Mouse (Mus musculus): ENCODE measurements around the gene 4931406C07Rik. TPM values are rescaled to one million over a fixed set of nuclear protein-coding genes. Genes with fewer than 3 reads are reported as not detected.

Gene 4931406C07Rik
- polyA plus RNA-seq (2017; shearing (Covaris generic)) = 1.5 TPM

GRCm38 (mm10) chr9:15306398-15307119 lies at the start of gene 4931406C07Rik:
Gene 4931406C07Rik, minus strand, starts transcription at chr9:15306448.

DNA sequence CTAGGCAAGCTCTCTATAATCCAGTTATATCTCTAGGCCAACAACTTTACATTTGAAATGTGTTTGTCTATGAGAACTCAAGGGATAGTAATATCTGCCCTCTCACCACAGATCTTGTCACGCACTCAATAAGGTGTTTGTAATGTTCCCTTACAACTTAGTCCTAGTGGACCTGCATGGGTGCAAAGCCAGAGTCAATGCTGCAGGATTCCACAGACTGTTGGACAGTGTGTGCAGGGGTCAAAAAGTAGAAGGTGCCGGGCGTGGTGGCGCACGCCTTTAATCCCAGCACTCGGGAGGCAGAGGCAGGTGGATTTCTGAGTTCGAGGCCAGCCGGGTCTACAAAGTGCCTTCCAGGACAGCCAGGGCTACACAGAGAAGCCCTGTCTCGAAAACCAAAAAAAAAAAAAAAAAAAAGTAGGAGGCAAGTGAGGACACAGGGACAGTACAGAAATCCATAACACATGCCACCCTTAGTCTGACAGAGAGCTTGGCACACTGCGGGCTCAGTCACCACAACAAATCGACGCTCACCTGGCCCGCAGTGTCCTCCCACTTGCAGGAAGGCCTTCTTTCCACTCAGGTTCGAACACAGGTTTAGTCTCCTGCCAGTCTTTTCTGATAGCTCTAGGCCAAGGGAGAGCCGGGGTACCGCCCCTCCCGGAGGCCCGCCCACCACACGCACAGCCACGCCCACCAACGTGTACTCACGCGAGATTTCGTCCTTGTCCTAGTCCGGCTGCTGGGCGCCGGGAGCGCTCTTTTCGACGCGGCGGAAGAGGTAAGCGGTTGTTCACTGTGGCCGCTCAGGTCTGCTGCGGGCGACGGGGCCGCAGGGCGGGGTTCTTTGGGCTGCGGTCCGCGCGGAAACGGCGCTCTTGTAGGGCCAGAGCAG lies 498 bp downstream of the 4931406C07Rik start, which contains the start of gene Taf1d:
Gene Taf1d, plus strand, starts transcription at position 712 of the 895 bp plus-strand sequence.

GRCm38 (mm10) chr9:15279649-15280490 lies 26.4 kb downstream of the 4931406C07Rik start, which contains the start of gene Med17:
Gene Med17, minus strand, starts transcription at chr9:15279931.

DNA sequence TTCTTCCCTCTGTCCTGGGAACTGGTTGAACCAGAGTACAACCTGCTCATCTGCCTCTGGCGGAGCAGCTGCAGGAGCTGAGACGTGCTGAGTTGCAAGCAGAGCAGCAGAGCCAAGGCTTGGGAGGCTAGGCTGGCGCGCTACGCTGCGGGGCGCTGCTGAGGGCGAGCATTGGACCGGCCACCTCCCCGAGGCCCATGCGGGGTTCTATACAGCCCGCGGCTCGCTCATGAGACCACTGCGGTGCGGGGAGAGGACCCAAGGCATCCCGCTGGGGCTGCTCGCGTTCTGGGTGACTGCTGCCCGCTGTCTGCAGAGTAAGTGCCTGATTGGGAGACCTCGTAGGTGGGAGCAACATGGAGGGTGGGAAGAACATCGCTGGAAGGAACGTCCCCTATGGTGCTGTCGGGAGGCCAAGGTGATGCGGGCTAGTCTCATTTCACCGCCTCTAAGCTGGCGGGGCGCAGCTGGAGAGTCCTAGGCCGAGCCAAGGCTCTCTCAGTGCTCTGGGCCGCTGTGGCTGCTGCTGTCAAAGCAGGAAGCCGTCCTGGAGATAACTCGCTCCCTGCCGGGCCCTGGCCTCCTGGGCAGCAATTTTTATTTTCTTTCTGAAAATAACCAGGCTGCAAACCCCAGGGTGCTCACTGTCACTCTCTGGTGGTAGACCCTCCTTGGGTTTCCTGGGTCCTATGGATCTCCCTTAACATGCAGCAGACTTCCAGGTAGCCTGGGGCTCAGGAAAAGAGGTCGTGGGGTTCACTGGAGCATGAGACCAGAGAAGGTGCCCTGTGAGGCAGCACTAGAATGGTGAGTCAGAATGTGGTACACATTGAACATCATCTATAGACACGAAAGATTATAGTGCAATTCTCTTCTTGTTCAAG lies 67.0 kb downstream of the 4931406C07Rik start, which contains the start of gene Vstm5:
Gene Vstm5, plus strand, starts transcription at position 4 of the 884 bp plus-strand sequence.

Other genes with a start within 250 kb of the 4931406C07Rik start
- not detected for gene Hephl1, start 194.3 kb downstream of the 4931406C07Rik start, polyA plus RNA-seq (2017; shearing (Covaris generic))
- gene Vstm5, start 67.4 kb downstream of the 4931406C07Rik start, polyA plus RNA-seq (2017; shearing (Covaris generic)) = not detected
- 51.6 TPM for gene Med17, start 26.5 kb downstream of the 4931406C07Rik start, polyA plus RNA-seq (2017; shearing (Covaris generic))
- 144 TPM for gene Taf1d, start 234 bp downstream of the 4931406C07Rik start, polyA plus RNA-seq (2017; shearing (Covaris generic))
- gene Cep295, start 51.3 kb upstream of the 4931406C07Rik start, polyA plus RNA-seq (2017; shearing (Covaris generic)) = 19.2 TPM
- gene Smco4, start 187.0 kb upstream of the 4931406C07Rik start, polyA plus RNA-seq (2017; shearing (Covaris generic)) = 13.6 TPM

All from naive thymus-derived CD4-positive, alpha-beta T cell, adult 5 months (primary cell).